Comparison of ENCODE assay signal across 14 mouse cellular contexts in genomic region chr7:69062094-69062493, GRCm38 (mm10).
DNase-seq lines count a peak whose midpoint lies in the region; ATAC-seq lines count a peak whose summit lies in the region.
"Had no signal": no experiment of that assay in that cellular context is flagged by ENCODE, and none has a peak within 500 bp of the region (broad histone marks: within the 10 kb centered on the region; RNA-seq: fewer than 3 reads in every experiment).

No protein-coding gene starts in this region.

- H3K36me3 ChIP-seq in midbrain, embryonic 14.5 days (ENCODE audit: control insufficient read depth, insufficient read depth, low read length) = no peaks in the 10 kb centered on the region
- no peaks in the 10 kb centered on the region for H3K36me3 ChIP-seq in kidney, embryonic 16.5 days (ENCODE audit: insufficient read depth, low read length)
- H3K36me3 ChIP-seq: G1E; limb, embryonic 12.5 days had no signal

- H3K4me3 ChIP-seq in midbrain, embryonic 14.5 days (replicated peaks; ENCODE audit: low read depth, low read length) = no peak overlapping the region
- H3K4me3 ChIP-seq in kidney, embryonic 16.5 days (ENCODE audit: low read length) = no peak overlapping the region
- H3K4me3 ChIP-seq: gastrocnemius, adult 2 months; limb, embryonic 12.5 days had no signal

- no peaks in the 10 kb centered on the region for H3K27me3 ChIP-seq in midbrain, embryonic 14.5 days (ENCODE audit: control insufficient read depth, insufficient read depth, low read length)
- no peaks in the 10 kb centered on the region for H3K27me3 ChIP-seq in kidney, embryonic 16.5 days (ENCODE audit: insufficient read depth, low read length)
- H3K27me3 ChIP-seq: limb, embryonic 12.5 days had no signal

- H3K4me1 ChIP-seq in midbrain, embryonic 14.5 days (ENCODE audit: control insufficient read depth, insufficient read depth, low read length) = peaks cover 15% of the 10 kb centered on the region
- H3K4me1 ChIP-seq in kidney, embryonic 16.5 days (ENCODE audit: insufficient read depth, low read length) = no peaks in the 10 kb centered on the region

- no peaks in the 10 kb centered on the region for H3K9me3 ChIP-seq in midbrain, embryonic 14.5 days (ENCODE audit: control insufficient read depth, low read length)
- no peaks in the 10 kb centered on the region for H3K9me3 ChIP-seq in kidney, embryonic 16.5 days (ENCODE audit: low read length)
- H3K9me3 ChIP-seq: limb, embryonic 12.5 days had no signal

- no peak overlapping the region for H3K4me2 ChIP-seq in midbrain, embryonic 14.5 days (ENCODE audit: low read length)
- H3K4me2 ChIP-seq in kidney, embryonic 16.5 days (replicated peaks; ENCODE audit: low read depth, low read length) = no peak overlapping the region
- H3K4me2 ChIP-seq: limb, embryonic 12.5 days had no signal

- H3K27ac ChIP-seq in midbrain, embryonic 14.5 days (replicated peaks; ENCODE audit: low read depth, low read length) = no peak overlapping the region
- H3K27ac ChIP-seq in kidney, embryonic 16.5 days (ENCODE audit: low read length) = no peak overlapping the region
- H3K27ac ChIP-seq: gastrocnemius, adult 2 months; limb, embryonic 12.5 days had no signal

- 40% methylated on average over 8 of the region's 8 CpGs for WGBS in midbrain, embryonic 14.5 days
- WGBS in kidney, embryonic 16.5 days = 64% methylated on average over 8 of the region's 8 CpGs

- peak; percentile 74 for ATAC-seq in midbrain, embryonic 14.5 days (ENCODE audit: low FRiP score, low TSS enrichment)
- no peak for ATAC-seq in kidney, embryonic 16.5 days (ENCODE audit: low FRiP score, low TSS enrichment)

- intact Hi-C loops in left cerebral cortex, postnatal 4 days (cut with DNase I) = no loop called here

- H3K9ac ChIP-seq in midbrain, embryonic 14.5 days (replicated peaks; ENCODE audit: low read length) = no peak overlapping the region
- H3K9ac ChIP-seq in kidney, embryonic 16.5 days (replicated peaks; ENCODE audit: low read length) = no peak overlapping the region
- H3K9ac ChIP-seq: limb, embryonic 12.5 days had no signal

- DNase-seq in left cerebral cortex, postnatal 4 days = peak; percentile 8
- DNase-seq in left cerebral cortex, adult 11 months (ENCODE audit: low spot score) = no peak
- peak; percentile 7 to 22 for DNase-seq in frontal cortex, postnatal 10 days (ENCODE audit: low spot score in 2 of 2)
- DNase-seq in midbrain, embryonic 14.5 days = peak; percentile 65
- peak; percentile 17 for DNase-seq in telencephalon, adult 2 months (ENCODE audit: low read depth, low spot score)
- no peak for DNase-seq in kidney, adult 18-20 months
- DNase-seq: adrenal gland, adult 2 months; cerebellum, postnatal 36 days; gastrocnemius, adult 2 months; heart, postnatal 4 days; thymus, adult 18-20 months had no signal

Comparison
In these comparisons a context has a peak if more than half of its experiments do, and no peak if none do; other contexts are left out.
1. DNase-seq: peak in left cerebral cortex, postnatal 4 days (single experiment), frontal cortex, postnatal 10 days (2 of 2), midbrain, embryonic 14.5 days (single experiment) and telencephalon, adult 2 months (single experiment); none in left cerebral cortex, adult 11 months (single experiment) and kidney, adult 18-20 months (single experiment).